Mouse (Mus musculus): Measurements from ENCODE around the gene Msh2. TPM values are rescaled to one million over a fixed set of nuclear protein-coding genes. Genes with fewer than 3 reads are reported as not detected.

The Msh2 gene
- polyA plus RNA-seq (2014; fragmentation: Nextera tagmentation; extraction: Ambion mirVana): 35.7 and 43.0 TPM in 2 replicates

GRCm38 (mm10) chr17:87671890-87672660 lies at the start of gene Msh2:
Msh2 (plus strand) TSS chr17:87672330.
- Histone ChIP-seq H3K27me3 (ENCODE audit: control insufficient read depth, insufficient read depth, low read length) (no peaks in the 10 kb centered on the region), H3K4me2 (peak within 1 kb of the TSS; percentile 80), H3K27ac (ENCODE audit: low read depth, low read length) (peak within 1 kb of the TSS; percentile 73), H3K9me3 (replicated peaks; ENCODE audit: control insufficient read depth, low read length) (no peaks in the 10 kb centered on the region), H3K4me3 (ENCODE audit: low read depth, low read length) (peak within 1 kb of the TSS; percentile 83), H3K4me1 (ENCODE audit: control insufficient read depth, insufficient read depth, low read length) (peaks cover 5% of the 10 kb centered on the region), H3K36me3 (ENCODE audit: control insufficient read depth, insufficient read depth, low read length) (no peaks in the 10 kb centered on the region), H3K9ac (ENCODE audit: low read depth, low read length) (peak within 1 kb of the TSS; percentile 90)
- ATAC-seq (replicated peaks; ENCODE audit: insufficient number of reproducible peaks, low FRiP score, low TSS enrichment): peak; percentile 99
- WGBS (ENCODE audit: insufficient replicate concordance): under 1% methylated on average over 44 of the region's 44 CpGs

- no peak overlapping the region for H3K9ac ChIP-seq (ENCODE audit: low read depth, low read length)
- H3K27ac ChIP-seq (ENCODE audit: low read depth, low read length): no peak overlapping the region
- no peaks in the 10 kb centered on the region for H3K27me3 ChIP-seq (ENCODE audit: control insufficient read depth, insufficient read depth, low read length)
- 56% methylated on average over 3 of the region's 3 CpGs for WGBS (ENCODE audit: insufficient replicate concordance)
- H3K36me3 ChIP-seq (ENCODE audit: control insufficient read depth, insufficient read depth, low read length): no peaks in the 10 kb centered on the region
- no peaks in the 10 kb centered on the region for H3K9me3 ChIP-seq (replicated peaks; ENCODE audit: control insufficient read depth, low read length)
- ATAC-seq (replicated peaks; ENCODE audit: insufficient number of reproducible peaks, low FRiP score, low TSS enrichment): no peak
- no peak overlapping the region for H3K4me3 ChIP-seq (ENCODE audit: low read depth, low read length)
- no peak overlapping the region for H3K4me2 ChIP-seq
- H3K4me1 ChIP-seq (ENCODE audit: control insufficient read depth, insufficient read depth, low read length): no peaks in the 10 kb centered on the region
Observed at GRCm38 (mm10) chr17:87625510-87626086, 46.5 kb upstream of the Msh2 start.

GRCm38 (mm10) chr17:87628144-87628543 lies 44.0 kb upstream of the Msh2 start:
- no peaks in the 10 kb centered on the region for H3K4me1 ChIP-seq (ENCODE audit: control insufficient read depth, insufficient read depth, low read length)
- no peak for ATAC-seq (replicated peaks; ENCODE audit: insufficient number of reproducible peaks, low FRiP score, low TSS enrichment)
- H3K27me3 ChIP-seq (ENCODE audit: control insufficient read depth, insufficient read depth, low read length): no peaks in the 10 kb centered on the region
- H3K27ac ChIP-seq (ENCODE audit: low read depth, low read length): no peak overlapping the region
- 87% methylated on average over 5 of the region's 5 CpGs for WGBS (ENCODE audit: insufficient replicate concordance)
- no peak overlapping the region for H3K4me3 ChIP-seq (ENCODE audit: low read depth, low read length)
- no peak overlapping the region for H3K4me2 ChIP-seq
- no peaks in the 10 kb centered on the region for H3K36me3 ChIP-seq (ENCODE audit: control insufficient read depth, insufficient read depth, low read length)
- no peaks in the 10 kb centered on the region for H3K9me3 ChIP-seq (replicated peaks; ENCODE audit: control insufficient read depth, low read length)
- no peak overlapping the region for H3K9ac ChIP-seq (ENCODE audit: low read depth, low read length)

GRCm38 (mm10) chr17:87628706-87629105 lies 43.4 kb upstream of the Msh2 start:
- ATAC-seq (replicated peaks; ENCODE audit: insufficient number of reproducible peaks, low FRiP score, low TSS enrichment): no peak
- H3K4me1 ChIP-seq (ENCODE audit: control insufficient read depth, insufficient read depth, low read length): no peaks in the 10 kb centered on the region
- no peaks in the 10 kb centered on the region for H3K9me3 ChIP-seq (replicated peaks; ENCODE audit: control insufficient read depth, low read length)
- no peaks in the 10 kb centered on the region for H3K36me3 ChIP-seq (ENCODE audit: control insufficient read depth, insufficient read depth, low read length)
- H3K4me3 ChIP-seq (ENCODE audit: low read depth, low read length): no peak overlapping the region
- H3K9ac ChIP-seq (ENCODE audit: low read depth, low read length): no peak overlapping the region
- H3K27ac ChIP-seq (ENCODE audit: low read depth, low read length): no peak overlapping the region
- 68% methylated on average over 7 of the region's 7 CpGs for WGBS (ENCODE audit: insufficient replicate concordance)
- no peaks in the 10 kb centered on the region for H3K27me3 ChIP-seq (ENCODE audit: control insufficient read depth, insufficient read depth, low read length)
- no peak overlapping the region for H3K4me2 ChIP-seq

- Histone ChIP-seq H3K9ac (ENCODE audit: low read depth, low read length) (no peak overlapping the region), H3K27ac (ENCODE audit: low read depth, low read length) (no peak overlapping the region), H3K36me3 (ENCODE audit: control insufficient read depth, insufficient read depth, low read length) (no peaks in the 10 kb centered on the region), H3K4me3 (ENCODE audit: low read depth, low read length) (peak overlapping the region; percentile 61), H3K4me2 (peak overlapping the region; percentile 88), H3K4me1 (ENCODE audit: control insufficient read depth, insufficient read depth, low read length) (peaks cover 4% of the 10 kb centered on the region), H3K27me3 (ENCODE audit: control insufficient read depth, insufficient read depth, low read length) (peaks cover 35% of the 10 kb centered on the region), H3K9me3 (replicated peaks; ENCODE audit: control insufficient read depth, low read length) (no peaks in the 10 kb centered on the region)
- 3% methylated on average over 20 of the region's 22 CpGs for WGBS (ENCODE audit: insufficient replicate concordance)
- ATAC-seq (replicated peaks; ENCODE audit: insufficient number of reproducible peaks, low FRiP score, low TSS enrichment): 0 out of 2 replicates have a peak, but pooled peaks have one; percentile 20
Observed at GRCm38 (mm10) chr17:87637056-87637389, 35.1 kb upstream of the Msh2 start.

- H3K36me3 ChIP-seq (ENCODE audit: control insufficient read depth, insufficient read depth, low read length): no peaks in the 10 kb centered on the region
- no peak for ATAC-seq (replicated peaks; ENCODE audit: insufficient number of reproducible peaks, low FRiP score, low TSS enrichment)
- H3K27me3 ChIP-seq (ENCODE audit: control insufficient read depth, insufficient read depth, low read length): peaks cover 35% of the 10 kb centered on the region
- 68% methylated on average over 5 of the region's 5 CpGs for WGBS (ENCODE audit: insufficient replicate concordance)
- no peak overlapping the region for H3K4me3 ChIP-seq (ENCODE audit: low read depth, low read length)
- H3K4me2 ChIP-seq: no peak overlapping the region
- H3K27ac ChIP-seq (ENCODE audit: low read depth, low read length): no peak overlapping the region
- no peak overlapping the region for H3K9ac ChIP-seq (ENCODE audit: low read depth, low read length)
- no peaks in the 10 kb centered on the region for H3K9me3 ChIP-seq (replicated peaks; ENCODE audit: control insufficient read depth, low read length)
- peaks cover 4% of the 10 kb centered on the region for H3K4me1 ChIP-seq (ENCODE audit: control insufficient read depth, insufficient read depth, low read length)
Observed at GRCm38 (mm10) chr17:87639242-87639641, 32.9 kb upstream of the Msh2 start.

- Histone ChIP-seq H3K4me3 (ENCODE audit: low read depth, low read length) (no peak overlapping the region), H3K27ac (ENCODE audit: low read depth, low read length) (no peak overlapping the region), H3K27me3 (ENCODE audit: control insufficient read depth, insufficient read depth, low read length) (peaks cover 27% of the 10 kb centered on the region), H3K4me1 (ENCODE audit: control insufficient read depth, insufficient read depth, low read length) (peaks cover 4% of the 10 kb centered on the region), H3K36me3 (ENCODE audit: control insufficient read depth, insufficient read depth, low read length) (no peaks in the 10 kb centered on the region), H3K9me3 (replicated peaks; ENCODE audit: control insufficient read depth, low read length) (no peaks in the 10 kb centered on the region), H3K4me2 (no peak overlapping the region), H3K9ac (ENCODE audit: low read depth, low read length) (no peak overlapping the region)
- 81% methylated on average over 27 of the region's 27 CpGs for WGBS (ENCODE audit: insufficient replicate concordance)
- no peak for ATAC-seq (replicated peaks; ENCODE audit: insufficient number of reproducible peaks, low FRiP score, low TSS enrichment)
Observed at GRCm38 (mm10) chr17:87640272-87640671, 31.9 kb upstream of the Msh2 start.

GRCm38 (mm10) chr17:87641006-87641405 lies 31.1 kb upstream of the Msh2 start:
- Histone ChIP-seq H3K4me3 (ENCODE audit: low read depth, low read length) (no peak overlapping the region), H3K4me2 (no peak overlapping the region), H3K27me3 (ENCODE audit: control insufficient read depth, insufficient read depth, low read length) (peaks cover 20% of the 10 kb centered on the region), H3K9me3 (replicated peaks; ENCODE audit: control insufficient read depth, low read length) (no peaks in the 10 kb centered on the region), H3K36me3 (ENCODE audit: control insufficient read depth, insufficient read depth, low read length) (no peaks in the 10 kb centered on the region), H3K27ac (ENCODE audit: low read depth, low read length) (no peak overlapping the region), H3K4me1 (ENCODE audit: control insufficient read depth, insufficient read depth, low read length) (no peaks in the 10 kb centered on the region; the same call in 1 of the 2 replicates), H3K9ac (ENCODE audit: low read depth, low read length) (no peak overlapping the region)
- no peak for ATAC-seq (replicated peaks; ENCODE audit: insufficient number of reproducible peaks, low FRiP score, low TSS enrichment)
- 88% methylated on average over 12 of the region's 12 CpGs for WGBS (ENCODE audit: insufficient replicate concordance)

GRCm38 (mm10) chr17:87642744-87643143 lies 29.4 kb upstream of the Msh2 start:
- Histone ChIP-seq H3K4me1 (ENCODE audit: control insufficient read depth, insufficient read depth, low read length) (no peaks in the 10 kb centered on the region), H3K27ac (ENCODE audit: low read depth, low read length) (no peak overlapping the region), H3K36me3 (ENCODE audit: control insufficient read depth, insufficient read depth, low read length) (no peaks in the 10 kb centered on the region), H3K9ac (ENCODE audit: low read depth, low read length) (no peak overlapping the region), H3K4me2 (no peak overlapping the region), H3K9me3 (replicated peaks; ENCODE audit: control insufficient read depth, low read length) (no peaks in the 10 kb centered on the region), H3K4me3 (ENCODE audit: low read depth, low read length) (no peak overlapping the region), H3K27me3 (ENCODE audit: control insufficient read depth, insufficient read depth, low read length) (peaks cover 7% of the 10 kb centered on the region)
- ATAC-seq (replicated peaks; ENCODE audit: insufficient number of reproducible peaks, low FRiP score, low TSS enrichment): no peak
- 85% methylated on average over 8 of the region's 8 CpGs for WGBS (ENCODE audit: insufficient replicate concordance)

Data from heart, embryonic 11.5 days (tissue).